Mouse (Mus musculus) neutrophil, adult 5-6 weeks (primary cell): ENCODE data around the gene Sct. TPM values are rescaled to one million over a fixed set of nuclear protein-coding genes. Genes with fewer than 3 reads are reported as not detected.
"Not testable (repeated sequence)": the region's sequence is repeated elsewhere in the genome, so short reads cannot be mapped to it uniquely, and the experiment has no call there.

Experiments
- ATAC-seq: fragments of 151-379, 151-347 bp; 2 replicates; pipeline ENCODE4 v1.8.0; 2017; ENCODE audit warnings: mild to moderate bottlenecking, moderate TSS enrichment; ENCODE audit not compliant: insufficient number of reproducible peaks, poor library complexity, low FRiP score, severe bottlenecking; ENCODE audit errors: extremely low read depth
- total RNA-seq: library from RNA; stranded (forward); fragments of 200-1000 nt; gene quantifications from 2 replicates; pipeline ENCODE4 v1.2.3, GENCODE M21; 2017

Sct gene
- total RNA-seq, 1 experiment from 2014 or later = not detected

- ATAC-seq = no peak
Measured at GRCm38 (mm10) chr7:141256159-141256558, 22.8 kb downstream of the Sct start.

- ATAC-seq = not testable (repeated sequence)
Measured at GRCm38 (mm10) chr7:141250486-141250885, 28.4 kb downstream of the Sct start.

- no peak for ATAC-seq
Measured at GRCm38 (mm10) chr7:141231551-141231950, 47.4 kb downstream of the Sct start.

- ATAC-seq = no peak
Measured at GRCm38 (mm10) chr7:141231111-141231510, 47.8 kb downstream of the Sct start.

- no peak for ATAC-seq
Measured at GRCm38 (mm10) chr7:141230570-141230969, 48.4 kb downstream of the Sct start.

GRCm38 (mm10) chr7:141229702-141230101 lies 49.2 kb downstream of the Sct start:
- ATAC-seq = no peak

Other genes starting within 250 kb of the Sct start
- not detected in 2 replicates for gene B4galnt4, start 218.0 kb downstream of the Sct start, total RNA-seq
- 10.5 and 11.0 TPM in 2 replicates for gene Pkp3, start 200.9 kb downstream of the Sct start, total RNA-seq
- gene Sigirr, start 178.6 kb downstream of the Sct start, total RNA-seq = 21.0 and 21.9 TPM in 2 replicates
- gene Ano9, start 161.3 kb downstream of the Sct start, total RNA-seq = not detected in 2 replicates
- gene Ptdss2, start 156.8 kb downstream of the Sct start, total RNA-seq = 4.2 and 6.3 TPM in 2 replicates
- 41.0 and 51.8 TPM in 2 replicates for gene Rnh1, start 106.3 kb downstream of the Sct start, total RNA-seq
- gene Hras, start 85.1 kb downstream of the Sct start, total RNA-seq = 13.7 and 23.8 TPM in 2 replicates
- 1.9 and 3.9 TPM in 2 replicates for gene Lrrc56, start 85.0 kb downstream of the Sct start, total RNA-seq
- gene Lmntd2, start 65.1 kb downstream of the Sct start, total RNA-seq = 2.6 and 3.2 TPM in 2 replicates
- gene Rassf7, start 63.3 kb downstream of the Sct start, total RNA-seq = 7.1 and 9.0 TPM in 2 replicates
- 82.6 and 97.8 TPM in 2 replicates for gene Phrf1, start 50.3 kb downstream of the Sct start, total RNA-seq
- gene Irf7, start 12.7 kb downstream of the Sct start, total RNA-seq = 122 and 134 TPM in 2 replicates
- gene Cdhr5, start 2.3 kb downstream of the Sct start, total RNA-seq = not detected in 2 replicates
- not detected in 2 replicates for gene Drd4, start 12.9 kb upstream of the Sct start, total RNA-seq
- 23.2 and 27.9 TPM in 2 replicates for gene Deaf1, start 48.6 kb upstream of the Sct start, total RNA-seq
- gene Tmem80, start 48.6 kb upstream of the Sct start, total RNA-seq = 24.2 and 24.7 TPM in 2 replicates
- gene Eps8l2, start 59.7 kb upstream of the Sct start, total RNA-seq = 3.1 and 7.9 TPM in 2 replicates
- 1,594 and 1,707 TPM in 2 replicates for gene Taldo1, start 113.1 kb upstream of the Sct start, total RNA-seq
- gene Gatd1, start 135.0 kb upstream of the Sct start, total RNA-seq = 16.8 and 21.9 TPM in 2 replicates
- 0.25 TPM in 1 of 2 replicates, not detected in the other for gene Cend1, start 150.4 kb upstream of the Sct start, total RNA-seq
- 4.9 and 9.7 TPM in 2 replicates for gene Slc25a22, start 158.8 kb upstream of the Sct start, total RNA-seq
- 2.9 and 6.5 TPM in 2 replicates for gene Pidd1, start 164.9 kb upstream of the Sct start, total RNA-seq
- gene Rplp2, start 168.2 kb upstream of the Sct start, total RNA-seq = 2,224 and 3,167 TPM in 2 replicates
- gene Pnpla2, start 176.1 kb upstream of the Sct start, total RNA-seq = 74.4 and 78.7 TPM in 2 replicates
- gene Cracr2b, start 182.0 kb upstream of the Sct start, total RNA-seq = 2.8 and 3.2 TPM in 2 replicates
- gene Cd151, start 188.3 kb upstream of the Sct start, total RNA-seq = 29.8 and 31.1 TPM in 2 replicates
- 10.5 and 13.1 TPM in 2 replicates for gene Polr2l, start 196.0 kb upstream of the Sct start, total RNA-seq
- gene Tspan4, start 196.1 kb upstream of the Sct start, total RNA-seq = not detected in 2 replicates